Mouse (Mus musculus): ENCODE results near the gene Arfgap3. TPM values are rescaled to one million over a fixed set of nuclear protein-coding genes. Genes with fewer than 3 reads are reported as not detected.

Arfgap3 gene
- polyA plus RNA-seq, 1 experiment = 55.2 TPM

GRCm38 (mm10) chr15:83349225-83349953 lies 658 bp downstream of the Arfgap3 start:
- TF ChIP-seq POLR2A (IDR thresholded peaks at IDR 0.05; ENCODE audit: low read depth, low read length) (no peak; the same call in 1 of the 2 replicates), CTCF (IDR thresholded peaks at IDR 0.05; ENCODE audit: borderline replicate concordance, insufficient read depth, low read length) (no peak)
- H3K27ac ChIP-seq (ENCODE audit: insufficient read depth, low read length) = no peak overlapping the region

GRCm38 (mm10) chr15:83348747-83349146 lies 1.3 kb downstream of the Arfgap3 start:
- peak overlapping the region; percentile 84 for H3K4me3 ChIP-seq (ENCODE audit: insufficient read depth, low read length)
- no peak for TF ChIP-seq POLR2A (IDR thresholded peaks at IDR 0.05; ENCODE audit: low read depth, low read length)
- TF ChIP-seq CTCF (IDR thresholded peaks at IDR 0.05; ENCODE audit: borderline replicate concordance, insufficient read depth, low read length) = no peak
- H3K27ac ChIP-seq (ENCODE audit: insufficient read depth, low read length) = no peak overlapping the region
- peaks cover 12% of the 10 kb centered on the region for H3K4me1 ChIP-seq (ENCODE audit: control insufficient read depth, insufficient read depth, low read length)

More at GRCm38 (mm10) chr15:83349225-83349953, 658 bp downstream of the Arfgap3 start:
- peak overlapping the region; percentile 84 for H3K4me3 ChIP-seq (ENCODE audit: insufficient read depth, low read length)
- H3K4me1 ChIP-seq (ENCODE audit: control insufficient read depth, insufficient read depth, low read length) = peaks cover 8% of the 10 kb centered on the region

DNA sequence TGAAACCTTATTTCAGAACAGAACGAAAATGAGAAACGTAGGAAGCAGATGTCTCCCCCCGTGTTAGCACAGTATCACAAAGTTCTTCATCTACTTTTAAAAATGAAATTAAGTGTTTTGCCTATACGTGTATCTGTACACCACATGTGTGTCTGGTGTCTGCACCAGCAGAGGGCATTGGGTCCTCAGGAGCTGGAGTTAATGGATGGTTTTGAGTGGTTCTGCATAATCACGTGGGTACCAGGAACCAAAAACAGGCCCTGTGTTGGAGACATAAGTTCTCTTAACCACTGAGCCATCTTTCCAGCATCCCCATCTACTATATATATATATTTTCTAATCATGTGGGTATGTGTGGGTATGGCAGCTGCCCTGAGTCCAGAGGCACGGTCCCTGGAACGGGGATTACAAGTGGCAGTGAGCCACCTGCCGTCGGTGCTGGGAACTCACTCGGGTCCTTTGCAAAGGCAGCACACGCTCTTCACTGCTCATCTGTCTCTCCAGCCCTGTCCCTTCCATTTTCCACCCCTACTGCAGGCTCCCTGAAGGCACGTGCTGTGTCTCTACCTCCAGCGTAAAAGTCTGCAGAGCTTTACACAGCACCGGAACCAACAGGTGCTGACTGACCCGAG lies 4.0 kb downstream of the Arfgap3 start:
- TF ChIP-seq POLR2A (IDR thresholded peaks at IDR 0.05; ENCODE audit: low read depth, low read length) (no peak), CTCF (IDR thresholded peaks at IDR 0.05; ENCODE audit: borderline replicate concordance, insufficient read depth, low read length) (no peak)
- Histone ChIP-seq H3K4me3 (ENCODE audit: insufficient read depth, low read length) (no peak overlapping the region), H3K27ac (ENCODE audit: insufficient read depth, low read length) (no peak overlapping the region), H3K4me1 (ENCODE audit: control insufficient read depth, insufficient read depth, low read length) (peaks cover 12% of the 10 kb centered on the region)

DNA sequence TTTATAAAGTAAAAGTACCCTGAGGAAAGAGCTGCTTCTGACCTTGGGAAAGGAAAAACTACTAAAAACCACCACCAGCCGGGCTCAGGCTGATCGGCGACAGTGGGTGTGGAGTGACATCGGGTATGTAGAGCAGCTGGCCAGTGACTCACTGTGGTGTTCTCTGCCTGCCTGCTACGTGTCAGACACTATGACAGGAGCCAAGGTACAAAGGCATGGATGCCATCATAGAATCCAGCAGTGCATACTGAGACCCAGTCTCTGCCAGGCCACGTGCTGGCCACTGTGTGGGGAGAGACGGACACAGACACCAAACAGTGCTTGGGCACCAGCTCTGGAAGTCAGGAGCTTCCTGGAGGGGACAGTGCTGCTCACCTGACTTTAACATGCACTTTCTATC lies 5.1 kb downstream of the Arfgap3 start:
- H3K27ac ChIP-seq (ENCODE audit: insufficient read depth, low read length) = peak overlapping the region; percentile 21; the same call in 1 of the 2 replicates
- no peak overlapping the region for H3K4me3 ChIP-seq (ENCODE audit: insufficient read depth, low read length)
- peaks cover 12% of the 10 kb centered on the region for H3K4me1 ChIP-seq (ENCODE audit: control insufficient read depth, insufficient read depth, low read length)
- TF ChIP-seq POLR2A (IDR thresholded peaks at IDR 0.05; ENCODE audit: low read depth, low read length) = no peak
- no peak for TF ChIP-seq CTCF (IDR thresholded peaks at IDR 0.05; ENCODE audit: borderline replicate concordance, insufficient read depth, low read length)

DNA sequence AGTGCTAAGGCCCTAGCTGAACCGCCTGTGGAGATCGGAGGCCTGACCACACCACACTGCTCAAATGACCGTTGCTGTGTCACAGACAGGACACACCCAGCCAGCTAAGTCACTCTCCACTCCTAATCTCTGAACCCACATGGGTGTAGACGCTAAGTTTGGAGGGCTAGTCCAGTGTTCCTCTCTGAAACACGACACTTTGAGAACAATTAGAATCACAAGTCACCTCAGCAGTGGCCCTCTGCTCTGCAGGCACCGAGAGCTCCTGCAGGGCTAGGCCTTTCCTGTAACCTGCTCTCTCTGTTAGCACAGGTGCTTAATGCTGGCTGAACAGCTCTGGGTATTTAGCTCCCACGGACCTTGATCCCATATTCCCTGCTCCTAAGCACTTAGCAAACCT lies 5.9 kb downstream of the Arfgap3 start:
- no peak overlapping the region for H3K4me3 ChIP-seq (ENCODE audit: insufficient read depth, low read length)
- H3K4me1 ChIP-seq (ENCODE audit: control insufficient read depth, insufficient read depth, low read length) = peaks cover 12% of the 10 kb centered on the region
- no peak for TF ChIP-seq POLR2A (IDR thresholded peaks at IDR 0.05; ENCODE audit: low read depth, low read length)
- no peak for TF ChIP-seq CTCF (IDR thresholded peaks at IDR 0.05; ENCODE audit: borderline replicate concordance, insufficient read depth, low read length)
- H3K27ac ChIP-seq (ENCODE audit: insufficient read depth, low read length) = peak overlapping the region; percentile 21; the same call in 1 of the 2 replicates

DNA sequence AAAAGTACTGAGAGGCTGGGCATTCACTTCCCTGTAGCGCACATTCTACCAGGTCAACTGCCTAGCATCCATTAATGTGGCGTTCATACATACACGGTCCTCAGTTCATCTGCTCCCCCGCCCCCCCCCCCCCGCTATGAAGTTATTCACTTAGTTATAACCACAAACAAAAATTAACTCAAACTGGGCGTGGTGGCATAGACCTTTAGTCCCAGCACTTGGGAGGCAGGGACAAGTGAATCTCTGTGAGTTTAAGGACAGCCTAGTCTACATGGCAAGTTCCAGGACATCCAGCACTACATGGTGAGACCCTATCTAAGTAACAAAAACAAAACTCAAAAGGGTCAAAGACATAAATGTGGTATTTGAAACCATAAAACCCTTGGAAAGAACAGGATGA lies 11.1 kb downstream of the Arfgap3 start:
- Histone ChIP-seq H3K27ac (ENCODE audit: insufficient read depth, low read length) (no peak overlapping the region), H3K4me3 (ENCODE audit: insufficient read depth, low read length) (no peak overlapping the region), H3K4me1 (ENCODE audit: control insufficient read depth, insufficient read depth, low read length) (peaks cover 2% of the 10 kb centered on the region; the same call in 1 of the 2 replicates)
- TF ChIP-seq POLR2A (IDR thresholded peaks at IDR 0.05; ENCODE audit: low read depth, low read length) (no peak), CTCF (IDR thresholded peaks at IDR 0.05; ENCODE audit: borderline replicate concordance, insufficient read depth, low read length) (no peak)

GRCm38 (mm10) chr15:83337903-83338870 lies 11.9 kb downstream of the Arfgap3 start:
- Histone ChIP-seq H3K4me3 (ENCODE audit: insufficient read depth, low read length) (no peak overlapping the region), H3K4me1 (ENCODE audit: control insufficient read depth, insufficient read depth, low read length) (peaks cover 2% of the 10 kb centered on the region; the same call in 1 of the 2 replicates), H3K27ac (ENCODE audit: insufficient read depth, low read length) (no peak overlapping the region)
- no peak for TF ChIP-seq POLR2A (IDR thresholded peaks at IDR 0.05; ENCODE audit: low read depth, low read length)
- TF ChIP-seq CTCF (IDR thresholded peaks at IDR 0.05; ENCODE audit: borderline replicate concordance, insufficient read depth, low read length) = no peak

- no peak overlapping the region for H3K4me3 ChIP-seq (ENCODE audit: insufficient read depth, low read length)
Observed at GRCm38 (mm10) chr15:83332373-83332772, 17.7 kb downstream of the Arfgap3 start.

GRCm38 (mm10) chr15:83328952-83329351 lies 21.1 kb downstream of the Arfgap3 start:
- Histone ChIP-seq H3K27ac (ENCODE audit: insufficient read depth, low read length) (no peak overlapping the region), H3K4me3 (ENCODE audit: insufficient read depth, low read length) (no peak overlapping the region), H3K4me1 (ENCODE audit: control insufficient read depth, insufficient read depth, low read length) (no peaks in the 10 kb centered on the region)
- TF ChIP-seq CTCF (IDR thresholded peaks at IDR 0.05; ENCODE audit: borderline replicate concordance, insufficient read depth, low read length) (no peak), POLR2A (IDR thresholded peaks at IDR 0.05; ENCODE audit: low read depth, low read length) (no peak)

More at GRCm38 (mm10) chr15:83332373-83332772, 17.7 kb downstream of the Arfgap3 start:
- Histone ChIP-seq H3K27ac (ENCODE audit: insufficient read depth, low read length) (no peak overlapping the region), H3K4me1 (ENCODE audit: control insufficient read depth, insufficient read depth, low read length) (no peaks in the 10 kb centered on the region)
- TF ChIP-seq POLR2A (IDR thresholded peaks at IDR 0.05; ENCODE audit: low read depth, low read length) (no peak), CTCF (IDR thresholded peaks at IDR 0.05; ENCODE audit: borderline replicate concordance, insufficient read depth, low read length) (no peak)
